Mouse (Mus musculus): ENCODE measurements around the gene Trim32.

The Trim32 gene

DNA sequence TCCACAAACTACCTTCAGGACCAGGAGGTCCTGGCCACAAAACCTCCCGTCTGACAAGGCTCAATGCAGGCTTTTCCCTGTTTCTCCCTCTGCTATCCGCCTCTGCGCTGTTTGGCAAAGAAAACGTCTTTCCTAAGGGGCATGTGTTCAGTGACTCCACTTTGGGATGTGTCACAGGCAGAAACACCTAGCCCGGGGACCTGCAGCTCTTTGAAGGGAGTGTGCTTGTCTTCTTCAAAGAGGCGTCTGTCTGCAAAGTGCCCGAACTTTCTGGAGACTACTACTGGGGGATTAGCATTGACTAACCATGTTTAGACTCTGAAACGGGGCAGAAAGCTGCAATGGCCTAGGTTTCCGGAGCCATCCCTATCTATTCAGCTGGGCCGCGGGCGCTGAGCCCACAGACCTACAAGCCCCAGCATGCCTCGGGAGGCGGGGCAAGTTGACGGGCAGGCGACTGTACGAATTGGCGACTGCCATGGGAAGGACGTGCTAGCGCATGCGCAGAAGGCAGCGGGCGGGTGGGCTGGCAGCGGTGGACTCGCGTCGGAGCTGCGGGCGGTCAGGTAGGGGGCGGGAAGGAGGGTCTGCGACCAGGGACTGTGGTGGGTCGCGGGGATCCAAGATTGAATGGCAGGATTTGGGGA lies at the start of gene Trim32:
TSS of gene Trim32 (plus strand) at position 483 of the 647 bp plus-strand sequence.
- peak; percentile 98 to 100 for DNase-seq (ENCODE audit: inconsistent age in 2 of 2, low spot score in 1 of 2)

DNA sequence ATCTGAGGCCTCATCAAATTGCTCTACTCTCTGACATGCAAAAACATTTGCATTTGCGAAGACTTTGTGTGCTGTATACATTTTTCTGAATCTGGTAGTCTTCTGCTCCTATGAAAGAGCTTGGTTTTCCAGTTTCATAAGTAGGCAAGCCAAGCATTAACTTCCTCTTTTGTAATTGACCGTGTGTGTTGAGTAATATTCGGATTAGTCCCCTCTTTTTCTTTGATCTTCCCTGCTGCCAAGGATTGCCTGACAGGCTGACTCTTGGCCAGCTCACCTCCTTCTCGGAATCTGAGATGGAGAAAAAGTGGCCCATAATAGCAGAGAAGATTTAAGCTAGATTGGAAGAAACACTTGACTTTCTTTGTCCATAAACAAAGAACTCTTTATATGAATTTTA lies 39.3 kb upstream of the Trim32 start:
- DNase-seq (ENCODE audit: inconsistent age in 2 of 2, low spot score in 1 of 2) = peak in 1 of 2 experiments; percentile 68

DNA sequence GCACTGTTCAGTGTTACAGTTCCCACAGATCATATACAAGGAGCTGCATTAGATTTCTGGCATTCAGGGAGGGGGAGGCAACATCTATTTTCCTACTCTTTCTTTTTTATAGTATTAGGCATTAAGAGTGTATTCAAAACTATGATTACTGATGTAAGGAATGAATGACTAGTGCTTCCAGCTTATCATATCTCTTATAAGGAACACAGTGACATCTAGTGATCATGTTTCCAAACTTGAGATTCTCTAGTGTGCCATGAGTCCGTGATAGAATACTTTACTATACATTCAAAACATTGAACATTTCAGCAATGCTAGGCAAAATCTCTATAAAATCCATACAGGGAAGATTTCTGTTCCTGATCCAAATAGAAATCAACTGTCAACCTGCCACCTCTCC lies 24.5 kb upstream of the Trim32 start:
- no peak for DNase-seq (ENCODE audit: inconsistent age in 2 of 2, low spot score in 1 of 2)

DNA sequence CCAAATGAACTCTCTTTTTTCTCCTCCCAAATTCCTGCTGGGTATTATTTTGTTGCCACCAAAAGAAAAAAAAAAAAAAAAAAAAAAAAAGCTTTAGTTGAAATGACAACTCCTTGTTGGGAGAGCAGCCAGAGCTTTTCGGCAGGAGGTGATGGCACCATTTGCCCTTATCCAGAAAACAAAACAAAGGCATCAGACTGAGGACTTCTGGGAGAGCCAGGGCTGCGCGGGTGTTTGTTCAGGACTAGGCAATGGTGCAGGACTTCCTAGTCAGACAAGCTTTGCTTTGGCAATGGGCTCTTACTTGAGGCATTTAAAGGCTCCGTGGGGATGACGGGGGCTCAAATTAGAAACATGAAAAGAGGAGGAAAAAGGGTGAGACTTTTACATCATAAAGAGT lies 17.8 kb upstream of the Trim32 start:
- no peak for DNase-seq (ENCODE audit: inconsistent age in 2 of 2, low spot score in 1 of 2)

DNA sequence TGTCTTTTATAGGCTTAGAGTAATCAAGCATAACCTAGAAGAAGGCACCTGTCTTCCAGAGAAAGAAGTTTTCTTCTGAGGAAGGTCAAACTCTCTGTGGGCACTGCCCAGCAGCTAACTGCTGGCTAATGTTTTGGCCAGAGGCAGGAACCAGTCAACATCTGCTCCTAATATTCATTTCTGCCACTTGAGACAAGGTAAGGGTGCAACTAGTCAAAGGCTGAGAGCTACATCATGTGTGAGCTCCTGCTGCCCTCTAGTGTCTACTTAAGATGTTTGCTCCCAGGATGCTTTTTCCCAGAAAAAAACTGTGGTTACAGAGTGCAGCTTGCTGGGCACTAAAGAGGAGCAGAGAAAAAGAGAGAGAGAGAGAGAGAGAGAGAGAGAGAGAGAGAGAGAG lies 15.0 kb upstream of the Trim32 start:
- peak in 1 of 2 experiments; percentile 80 for DNase-seq (ENCODE audit: inconsistent age in 2 of 2, low spot score in 1 of 2)

DNA sequence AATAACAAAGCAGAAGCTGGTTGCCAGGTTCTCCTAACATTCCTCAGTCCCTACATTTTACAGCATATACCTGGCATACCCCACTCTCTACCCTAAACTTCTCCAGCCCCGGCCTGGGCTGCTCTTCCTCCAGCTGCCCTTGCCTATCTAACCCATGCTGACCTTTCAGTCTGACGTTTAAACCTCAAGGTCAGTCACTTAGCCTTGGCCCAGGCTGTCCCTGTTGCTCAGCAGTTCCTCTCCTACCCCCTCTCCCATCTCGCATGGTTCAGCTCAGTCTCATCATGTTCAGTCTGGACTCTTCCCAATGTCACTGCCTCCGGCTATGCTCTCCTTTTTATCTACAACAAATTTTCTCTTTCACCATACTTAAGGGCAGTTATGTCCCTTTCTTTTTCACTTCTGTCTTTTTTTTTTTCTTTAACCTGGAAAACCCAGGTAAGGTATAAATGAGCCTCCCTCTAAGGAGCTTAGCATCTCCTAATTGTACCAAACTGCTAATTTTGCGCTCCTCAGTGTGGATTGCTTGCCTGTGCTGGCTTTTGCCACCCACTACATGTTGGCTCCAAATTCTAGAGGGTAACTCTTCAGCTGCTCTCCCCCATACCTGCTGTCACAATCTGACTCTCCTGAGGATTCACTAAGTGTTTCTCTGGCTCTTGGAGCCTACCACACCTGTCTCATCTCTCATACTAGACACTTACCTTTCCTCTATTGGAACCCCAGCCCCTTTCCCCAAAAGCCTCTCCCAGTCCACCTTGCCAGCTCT lies 10.0 kb upstream of the Trim32 start:
- peak; percentile 43 to 52 for DNase-seq (ENCODE audit: inconsistent age in 2 of 2, low spot score in 1 of 2)

DNA sequence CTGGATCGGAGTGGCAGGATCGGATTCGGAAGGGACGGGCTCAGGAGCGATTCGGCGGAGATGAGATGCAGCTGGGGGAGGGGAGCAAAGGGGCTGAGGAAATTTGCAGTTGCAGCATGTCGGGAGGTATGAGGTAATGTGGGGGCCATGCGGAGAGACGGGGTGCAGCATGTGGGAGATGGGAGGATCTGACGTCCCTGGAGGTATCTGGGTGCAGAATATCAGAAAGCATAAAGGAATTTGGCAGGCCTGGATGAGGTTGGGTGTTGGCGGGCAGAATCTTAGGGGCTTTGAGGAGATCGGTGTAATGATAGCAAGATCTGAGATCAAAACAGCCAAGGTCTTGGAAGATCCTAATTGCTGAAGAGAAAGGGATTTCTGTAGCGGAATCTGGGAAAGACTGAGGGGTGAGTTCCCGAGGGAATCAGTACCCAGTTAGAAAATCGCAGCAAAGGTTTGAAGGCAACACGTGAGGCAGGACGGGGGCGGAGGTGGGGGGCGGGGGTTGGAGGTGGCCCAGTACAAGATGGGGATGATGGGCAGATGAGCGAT lies 441 bp downstream of the Trim32 start:
- DNase-seq (ENCODE audit: inconsistent age in 2 of 2, low spot score in 1 of 2) = no peak

DNA sequence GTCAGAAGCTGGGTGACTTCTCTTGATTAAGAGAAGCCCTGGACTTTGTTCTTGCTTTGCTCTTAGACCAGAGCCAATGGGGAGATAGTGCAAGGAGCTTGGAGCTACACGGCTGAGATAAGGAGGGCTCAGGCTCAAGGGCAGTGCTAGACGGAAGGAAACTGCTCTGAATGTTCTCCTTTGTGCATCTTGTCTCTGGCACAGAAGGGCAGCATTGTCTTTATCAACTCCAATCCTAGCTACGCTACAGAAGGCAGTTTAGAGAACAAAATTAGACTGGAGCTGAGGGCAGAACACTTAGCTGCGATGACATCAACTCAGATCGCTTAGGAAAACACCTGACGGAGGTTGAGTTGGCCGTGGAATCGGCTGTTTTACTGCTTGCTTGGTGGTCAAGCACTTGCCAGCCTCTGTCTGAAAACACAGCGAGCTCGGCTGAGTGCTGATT lies 2.4 kb downstream of the Trim32 start:
- peak in 1 of 2 experiments; percentile 40 for DNase-seq (ENCODE audit: inconsistent age in 2 of 2, low spot score in 1 of 2)

DNA sequence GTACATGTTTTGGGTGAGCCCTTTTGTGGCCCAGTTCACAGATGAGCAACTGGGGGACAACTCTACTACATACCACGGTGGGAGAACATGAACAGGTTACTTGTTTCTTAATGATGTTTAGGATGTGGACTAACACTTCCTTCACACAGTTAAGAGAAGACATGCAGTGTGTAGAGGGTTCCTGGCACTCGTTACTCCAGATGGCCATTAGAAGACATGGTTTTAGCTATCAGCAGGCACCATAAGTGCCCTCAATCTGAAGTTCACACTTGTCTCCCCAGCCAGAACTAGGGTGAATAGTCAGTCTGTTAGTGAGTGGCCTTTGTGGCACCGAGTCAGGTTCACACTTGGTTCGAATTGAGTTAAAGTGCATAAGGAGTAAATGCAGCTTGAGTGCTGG lies 3.3 kb downstream of the Trim32 start:
- DNase-seq (ENCODE audit: inconsistent age in 2 of 2, low spot score in 1 of 2) = no peak

DNA sequence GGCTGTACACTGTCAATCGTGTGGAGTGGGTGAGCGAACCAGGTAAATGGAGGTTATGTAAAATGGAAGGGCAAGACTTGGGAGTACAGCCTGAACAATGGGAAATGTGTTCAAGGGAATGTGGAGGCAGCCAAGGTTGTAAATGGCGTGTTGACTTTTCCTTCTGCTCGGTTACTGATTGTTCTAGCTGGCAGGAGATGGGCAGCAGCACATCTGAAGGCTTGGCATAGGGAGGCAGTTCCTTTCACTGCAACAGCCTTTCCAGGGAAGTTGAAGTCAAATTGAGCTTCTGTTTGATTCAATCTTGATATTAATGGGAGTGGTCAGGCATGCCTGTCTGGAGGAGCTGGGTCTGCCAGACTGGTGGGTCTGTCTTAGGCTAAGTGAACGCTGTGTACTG lies 5.5 kb downstream of the Trim32 start:
- DNase-seq (ENCODE audit: inconsistent age in 2 of 2, low spot score in 1 of 2) = peak in 1 of 2 experiments; percentile 31

DNA sequence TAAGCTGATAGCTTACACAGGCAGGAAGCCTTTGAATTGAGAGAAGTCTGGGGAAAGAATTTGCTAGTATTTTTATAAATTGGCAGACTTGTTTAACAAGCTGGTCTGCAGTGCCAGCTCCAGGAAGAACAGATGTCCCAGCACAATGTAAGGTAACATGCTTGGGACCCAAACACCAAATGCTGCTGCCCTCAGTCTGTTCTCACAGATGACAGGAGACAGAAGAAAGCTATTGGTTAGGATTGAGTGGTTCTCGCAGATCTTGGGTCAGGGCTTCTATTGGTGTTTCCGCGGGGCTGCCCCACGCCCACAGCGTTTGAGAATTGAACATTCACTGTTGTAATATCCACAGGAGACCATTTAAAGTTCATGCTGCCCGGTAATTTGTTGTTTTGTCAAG lies 6.1 kb downstream of the Trim32 start:
- peak in 1 of 2 experiments; percentile 49 for DNase-seq (ENCODE audit: inconsistent age in 2 of 2, low spot score in 1 of 2)

DNA sequence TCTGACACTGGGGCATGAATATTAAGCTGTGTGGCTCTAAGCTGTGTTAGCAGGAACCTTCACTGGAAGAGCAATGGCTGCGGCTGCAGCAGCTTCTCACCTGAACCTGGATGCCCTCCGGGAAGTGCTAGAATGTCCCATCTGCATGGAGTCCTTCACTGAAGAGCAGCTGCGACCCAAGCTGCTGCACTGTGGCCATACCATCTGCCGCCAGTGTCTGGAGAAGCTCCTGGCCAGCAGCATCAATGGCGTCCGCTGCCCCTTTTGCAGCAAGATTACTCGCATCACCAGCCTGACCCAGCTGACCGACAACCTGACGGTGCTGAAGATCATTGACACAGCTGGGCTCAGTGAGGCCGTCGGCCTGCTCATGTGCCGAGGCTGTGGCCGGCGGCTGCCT lies 8.3 kb downstream of the Trim32 start:
- DNase-seq (ENCODE audit: inconsistent age in 2 of 2, low spot score in 1 of 2) = no peak

DNA sequence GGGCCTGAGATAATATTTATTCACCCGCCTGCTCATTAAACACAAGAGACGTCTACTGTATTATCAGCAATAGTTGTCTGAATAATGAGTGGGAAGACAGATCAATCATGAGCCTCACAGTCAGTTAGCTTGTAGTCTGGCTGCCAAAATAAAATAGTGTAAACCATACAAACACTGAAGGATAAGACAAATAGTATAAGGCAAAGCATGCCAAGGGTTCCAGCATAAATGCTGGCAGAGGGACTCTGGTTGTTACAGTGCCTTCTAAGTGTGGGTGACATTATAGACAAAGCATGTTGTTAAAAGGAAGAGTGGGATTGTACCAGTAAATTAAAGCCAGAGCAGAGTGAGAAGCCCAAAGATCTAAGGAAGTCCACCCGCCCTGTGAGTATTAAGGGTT lies 15.3 kb downstream of the Trim32 start:
- DNase-seq (ENCODE audit: inconsistent age in 2 of 2, low spot score in 1 of 2) = no peak

DNA sequence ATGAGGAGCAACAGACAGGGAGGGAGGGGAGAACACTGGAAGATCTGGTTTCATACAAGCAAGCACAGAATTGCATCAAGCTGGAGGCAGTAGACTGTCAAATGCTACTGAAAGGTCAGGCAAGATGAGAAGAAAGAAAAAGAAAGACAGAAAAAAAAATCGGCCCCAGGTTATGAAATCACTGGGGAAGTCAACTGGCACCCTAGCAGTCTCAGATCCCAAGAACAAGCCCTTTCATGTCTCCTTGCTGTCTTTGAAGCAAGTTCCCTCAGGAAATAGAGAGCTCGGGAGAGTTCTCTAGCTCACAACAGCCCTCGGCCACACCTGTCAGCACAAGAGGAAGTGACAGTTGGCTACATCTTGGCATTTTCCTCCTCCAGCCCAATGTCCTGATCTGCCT lies 33.4 kb downstream of the Trim32 start:
- no peak for DNase-seq (ENCODE audit: inconsistent age in 2 of 2, low spot score in 1 of 2)

DNA sequence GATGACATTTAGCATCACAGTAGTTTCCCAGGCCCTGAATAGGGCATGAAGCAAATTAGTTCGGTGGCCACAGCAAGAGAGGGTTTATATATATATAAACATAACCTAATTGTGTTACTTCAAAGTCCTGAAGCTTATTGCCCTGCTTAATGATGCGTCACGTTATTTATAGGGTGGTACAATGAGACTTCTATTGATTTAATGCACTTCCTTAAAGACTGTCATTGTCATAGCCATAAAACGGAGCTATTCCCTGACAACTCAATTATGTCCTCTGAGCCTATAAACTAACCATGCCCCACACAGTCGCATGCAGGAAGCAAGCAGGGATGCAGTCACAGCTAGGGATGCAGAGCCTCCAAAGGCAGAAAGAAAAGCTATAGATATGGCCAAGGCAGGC lies 37.8 kb downstream of the Trim32 start:
- DNase-seq (ENCODE audit: inconsistent age in 2 of 2, low spot score in 1 of 2) = no peak

DNA sequence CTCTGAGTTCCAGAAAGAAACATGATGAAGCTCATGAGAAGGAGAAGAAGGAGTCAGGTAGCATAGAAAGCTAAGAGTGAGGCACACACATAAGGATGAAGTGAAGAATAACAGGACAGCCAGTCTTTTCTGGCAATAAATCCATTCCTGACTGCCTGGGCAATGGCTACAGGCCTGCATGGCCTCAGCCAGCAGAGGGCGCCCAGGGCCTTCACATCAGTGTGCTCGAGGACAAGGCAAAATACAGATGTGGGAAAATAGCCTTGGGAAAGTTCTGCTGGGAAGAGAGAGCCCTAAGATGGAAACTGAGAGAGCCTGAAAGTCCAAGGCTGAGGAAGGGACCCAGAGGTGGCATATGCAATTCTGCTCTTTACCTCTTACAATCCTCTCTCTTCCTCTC lies 49.9 kb downstream of the Trim32 start:
- peak; percentile 72 to 87 for DNase-seq (ENCODE audit: inconsistent age in 2 of 2, low spot score in 1 of 2)

DNA sequence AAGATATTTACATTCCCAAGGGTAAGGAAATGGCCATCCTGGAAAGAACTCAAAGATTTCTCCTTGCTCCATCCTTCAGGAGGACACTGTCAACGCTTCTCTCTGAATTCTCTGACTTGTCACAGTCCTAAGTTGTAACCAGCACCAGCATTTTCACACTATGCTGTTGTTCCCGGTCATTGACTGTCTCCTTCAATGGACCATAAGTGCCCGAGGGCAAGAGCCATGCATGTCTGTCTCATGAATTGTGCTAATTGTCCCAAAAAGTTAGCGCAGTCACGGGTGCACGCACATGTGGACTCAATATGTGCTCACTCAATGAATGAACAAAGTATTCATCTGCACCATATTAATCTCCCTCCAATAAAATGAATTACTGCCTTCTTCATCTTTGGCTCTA lies 58.4 kb downstream of the Trim32 start:
- DNase-seq (ENCODE audit: inconsistent age in 2 of 2, low spot score in 1 of 2) = no peak

All from adrenal gland, adult (tissue).